Mouse (Mus musculus) megakaryocyte-erythroid progenitor cell, adult 5-6 weeks (primary cell): ENCODE results near the gene Ddx47. TPM values are rescaled to one million over a fixed set of nuclear protein-coding genes. Genes with fewer than 3 reads are reported as not detected.

Experiments used
- ATAC-seq: replicated peaks from 2 replicates; pipeline ENCODE4 v1.8.0; 2016; ENCODE audit warnings: mild to moderate bottlenecking, inconsistent platforms; ENCODE audit not compliant: severe bottlenecking, poor library complexity, low FRiP score, low TSS enrichment
- total RNA-seq, 2 experiments: library from RNA; stranded (forward) in 1 of 2; stranded (reverse) in 1 of 2; fragments of 200-1000, 215-1000 nt in 1 of 2; fragments of >200 nt in 1 of 2; fragmentation: Nextera tagmentation in 1 of 2; gene quantifications; 2 replicates each; pipeline ENCODE4 v1.2.3; 2014 to 2017

Gene Ddx47
- total RNA-seq (2014; fragmentation: Nextera tagmentation): 87.5 and 108 TPM in 2 replicates
- 135 and 173 TPM in 2 replicates for total RNA-seq (2017)

- peak; percentile 95 for ATAC-seq
These were observed at the start of gene Ddx47 for GRCm38 (mm10) chr6:135011048-135011733. Gene Ddx47 (plus strand): TSS chr6:135011612.

DNA sequence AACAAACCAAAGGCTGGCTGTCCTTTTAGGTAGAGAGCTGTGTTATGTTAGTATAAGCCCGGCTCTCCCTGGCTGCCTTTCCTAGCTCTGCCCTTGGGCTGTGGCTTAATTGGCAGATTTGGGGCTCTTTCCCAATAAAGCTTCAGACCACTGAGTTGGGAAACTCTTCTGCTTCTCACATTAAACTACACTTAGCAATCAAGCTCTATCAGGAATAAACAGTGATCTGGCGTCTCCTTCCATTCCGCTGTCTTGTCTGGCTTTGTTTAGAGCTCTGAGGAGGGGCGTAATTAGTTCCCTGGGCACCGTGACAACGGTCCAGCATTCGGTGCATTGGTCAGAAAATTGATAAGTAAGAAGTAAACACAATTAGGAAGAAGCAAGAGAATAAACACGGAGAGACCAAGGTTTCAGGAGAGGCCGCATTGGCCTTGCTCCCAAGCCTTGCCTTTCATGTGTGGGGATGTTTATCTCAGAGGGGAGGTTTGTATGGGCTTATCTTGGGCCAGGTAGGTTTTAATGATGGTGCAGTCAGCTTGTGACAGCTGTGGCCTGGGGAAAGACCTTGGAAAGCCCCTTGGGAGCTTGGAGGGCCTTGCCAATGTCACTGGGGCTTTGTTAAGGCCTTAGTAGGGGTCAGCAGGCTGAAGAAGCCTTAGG lies 49.4 kb upstream of the Ddx47 start:
- no peak for ATAC-seq

DNA sequence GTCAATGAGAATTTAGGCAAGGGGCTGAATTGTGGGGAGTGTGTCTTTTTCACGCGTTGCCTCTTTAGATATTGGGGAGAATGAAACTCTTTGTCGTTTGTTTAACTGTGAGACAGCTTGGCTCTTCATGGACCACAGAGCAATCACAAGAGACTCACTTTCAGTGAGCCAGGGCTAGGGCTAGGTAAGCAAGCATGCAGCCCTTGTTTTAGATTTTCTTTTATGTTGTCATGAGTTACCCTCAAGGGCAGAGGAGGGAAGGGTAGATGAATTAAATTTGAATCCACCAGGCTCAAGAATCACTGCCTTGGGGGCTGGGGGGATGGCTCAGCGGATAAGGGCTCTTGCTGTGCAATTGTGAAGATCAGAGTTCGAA lies 48.9 kb upstream of the Ddx47 start:
- ATAC-seq: no peak

GRCm38 (mm10) chr6:134963910-134964309 lies 47.5 kb upstream of the Ddx47 start:
- ATAC-seq: no peak

DNA sequence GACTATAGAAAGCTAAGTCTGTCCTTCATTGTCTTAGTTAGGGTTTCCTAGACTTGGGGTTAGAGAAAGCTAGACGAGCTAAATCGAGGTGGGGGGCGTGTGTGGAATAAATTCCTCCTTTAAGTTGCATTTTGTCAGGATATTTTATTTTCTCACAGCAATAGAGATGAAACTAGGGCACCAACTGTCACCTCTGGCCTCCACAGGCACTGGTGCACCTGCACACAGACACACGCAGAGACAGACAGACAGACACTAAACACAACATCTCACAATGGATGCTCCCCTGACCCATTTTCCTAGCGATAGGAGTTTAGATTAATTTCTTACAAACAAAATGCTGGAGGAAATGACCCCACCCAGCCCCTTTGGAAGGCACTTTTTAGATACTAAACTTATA lies 44.7 kb upstream of the Ddx47 start:
- no peak for ATAC-seq

DNA sequence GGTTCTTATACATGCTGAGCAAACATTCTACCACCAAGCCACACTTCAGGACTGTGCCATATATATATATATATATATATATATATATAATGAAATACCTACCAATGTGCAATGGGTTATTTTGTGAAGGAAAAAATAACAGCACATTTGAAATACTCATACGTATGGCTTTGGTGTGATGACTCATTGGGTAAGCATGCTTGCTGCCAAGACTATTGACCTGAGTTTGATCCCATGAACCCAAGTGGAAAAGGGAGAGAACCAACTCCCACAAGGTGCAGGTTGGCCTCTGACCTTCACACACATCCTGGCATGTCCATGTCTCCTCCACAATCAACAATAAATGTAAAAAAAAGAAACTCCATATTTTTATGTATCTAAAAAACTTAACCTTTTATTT lies 43.1 kb upstream of the Ddx47 start:
- ATAC-seq: no peak

DNA sequence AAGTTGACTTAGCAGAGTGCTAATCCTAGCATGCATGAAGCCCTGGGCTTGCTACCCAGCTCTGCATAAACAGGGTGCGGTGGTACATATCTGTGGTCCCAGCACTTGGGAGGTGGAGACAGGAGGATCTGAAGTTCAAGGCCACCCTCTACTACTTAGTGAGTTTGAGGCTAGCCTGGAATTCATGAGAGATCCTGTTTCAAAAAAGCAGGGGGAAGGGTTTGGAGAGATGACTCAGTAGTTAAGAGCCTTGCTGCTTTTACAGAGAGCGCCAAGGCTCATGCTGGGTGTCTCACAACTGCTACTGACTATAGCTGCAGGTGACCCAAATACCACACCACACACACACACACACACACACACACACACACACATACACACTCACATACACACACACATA lies 41.9 kb upstream of the Ddx47 start:
- ATAC-seq: no peak

DNA sequence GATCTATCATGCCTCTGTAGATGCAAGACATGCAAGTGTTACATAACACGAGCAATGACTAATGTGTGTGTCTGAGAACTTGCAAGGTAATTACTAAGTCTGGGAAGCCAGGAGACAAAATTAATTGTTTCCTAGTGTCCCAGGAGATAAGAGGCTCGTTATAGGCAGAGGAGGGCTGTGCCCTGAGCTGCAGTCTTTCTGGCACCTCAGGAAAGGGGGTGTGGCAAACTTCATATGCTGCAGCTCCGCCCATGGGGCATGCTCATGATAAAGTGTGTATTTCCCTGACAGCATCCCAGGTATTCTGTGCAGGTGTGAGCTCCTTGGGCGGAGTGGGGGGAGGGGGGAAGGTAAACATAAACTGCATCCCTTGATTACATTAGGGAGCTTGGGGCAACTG lies 39.3 kb upstream of the Ddx47 start:
- ATAC-seq: peak; percentile 95

DNA sequence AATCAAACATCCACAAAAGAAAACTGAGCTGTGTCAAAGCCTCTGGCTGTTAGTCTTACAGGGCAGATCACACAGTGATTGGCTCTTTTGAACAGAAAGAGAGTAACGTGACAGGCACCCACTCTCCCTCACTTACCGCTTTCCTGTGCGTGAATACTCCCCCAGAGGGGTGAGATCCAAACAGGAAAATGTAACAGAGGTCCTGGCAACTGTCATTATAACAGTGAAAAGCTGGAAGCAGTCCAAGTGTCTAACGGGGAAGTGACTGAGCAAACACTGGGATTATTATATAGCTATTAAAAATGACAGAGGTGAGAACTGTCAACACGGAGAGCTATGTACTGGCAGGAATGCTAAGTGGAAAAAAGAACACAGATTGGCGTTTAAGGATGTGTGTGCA lies 34.8 kb upstream of the Ddx47 start:
- no peak for ATAC-seq

- 0 out of 2 replicates have a peak, but pooled peaks have one; percentile 24 for ATAC-seq
These were observed 30.0 kb upstream of the Ddx47 start, which contains the start of gene Apold1 for GRCm38 (mm10) chr6:134981231-134982062. Gene Apold1 (plus strand): TSS chr6:134981718.

- peak; percentile 67 for ATAC-seq
These were observed 27.7 kb upstream of the Ddx47 start for GRCm38 (mm10) chr6:134983529-134984370.

- peak; percentile 89 for ATAC-seq
These were observed 26.7 kb upstream of the Ddx47 start for GRCm38 (mm10) chr6:134984748-134985147.

DNA sequence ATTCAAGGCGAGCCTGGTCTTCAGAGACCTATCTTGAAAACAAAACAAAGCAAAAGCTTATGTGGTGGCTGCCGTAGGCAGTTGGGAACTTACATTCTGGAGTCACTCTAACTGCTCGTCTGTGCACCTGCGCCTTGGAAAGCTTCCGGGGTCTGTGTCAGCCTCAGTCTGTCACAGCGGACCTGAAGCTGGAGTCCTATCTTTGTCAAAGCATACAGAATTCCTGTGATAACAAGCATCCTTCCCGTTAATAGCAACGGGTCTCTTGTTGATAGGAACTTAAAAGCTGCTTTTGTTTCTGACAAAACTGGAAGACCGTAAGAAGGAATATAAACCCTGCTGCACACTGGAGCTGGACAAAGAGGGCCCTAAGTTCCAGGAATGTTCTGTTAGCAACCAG lies 23.0 kb upstream of the Ddx47 start:
- no peak for ATAC-seq

- ATAC-seq: no peak
These were observed 20.7 kb upstream of the Ddx47 start for GRCm38 (mm10) chr6:134990674-134991073.

DNA sequence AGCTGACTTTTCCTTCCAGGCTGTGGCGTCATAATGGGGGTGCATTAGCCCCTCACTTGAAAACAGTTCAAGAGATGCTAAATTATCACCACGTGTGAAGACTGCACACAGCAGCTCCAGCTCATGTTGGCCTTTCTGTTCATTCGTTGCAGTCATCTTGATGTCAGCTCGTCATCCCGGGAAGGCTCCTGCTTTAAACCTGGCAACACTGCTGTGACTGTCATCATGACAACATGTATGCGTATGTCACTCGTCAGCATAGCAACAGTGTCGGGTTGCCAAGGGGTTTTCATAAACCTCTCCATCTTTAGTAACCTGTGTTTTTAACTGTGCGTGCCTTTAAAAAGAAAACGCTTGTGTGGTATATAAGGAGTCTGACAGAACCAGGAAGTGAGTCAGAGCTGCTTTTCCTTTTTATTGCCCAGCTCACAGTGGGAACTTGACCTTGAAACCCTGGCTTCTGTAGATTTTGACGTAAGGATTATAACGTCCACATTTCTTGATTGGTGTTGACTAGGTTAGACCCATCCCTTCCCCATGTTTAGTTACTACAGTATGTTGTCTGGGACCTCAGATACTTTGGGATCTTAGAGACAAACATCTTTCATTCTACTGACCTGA lies 17.3 kb upstream of the Ddx47 start:
- ATAC-seq: no peak

DNA sequence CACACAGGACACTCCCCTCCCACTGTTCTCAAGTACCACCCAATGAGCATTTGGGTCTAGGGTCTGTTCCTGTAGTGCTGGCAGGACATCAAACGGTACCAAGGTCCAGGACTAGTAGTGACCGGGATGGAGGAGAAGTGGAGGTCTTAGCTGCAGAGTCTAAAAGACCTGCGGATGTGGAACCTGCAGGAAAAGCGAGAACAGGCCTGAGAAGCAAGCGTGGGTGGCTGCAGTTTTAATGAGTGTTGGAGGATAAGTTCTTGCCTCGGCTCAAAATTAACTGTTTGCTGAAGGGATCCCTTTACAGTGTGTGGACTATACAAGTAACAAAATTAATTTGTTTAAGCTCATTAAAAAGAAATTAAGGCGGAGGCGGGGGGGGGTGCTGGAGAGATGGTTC lies 16.4 kb upstream of the Ddx47 start:
- no peak for ATAC-seq

- no peak for ATAC-seq
These were observed 14.5 kb upstream of the Ddx47 start for GRCm38 (mm10) chr6:134996918-134997317.

GRCm38 (mm10) chr6:134998076-134998475 lies 13.3 kb upstream of the Ddx47 start:
- no peak for ATAC-seq

DNA sequence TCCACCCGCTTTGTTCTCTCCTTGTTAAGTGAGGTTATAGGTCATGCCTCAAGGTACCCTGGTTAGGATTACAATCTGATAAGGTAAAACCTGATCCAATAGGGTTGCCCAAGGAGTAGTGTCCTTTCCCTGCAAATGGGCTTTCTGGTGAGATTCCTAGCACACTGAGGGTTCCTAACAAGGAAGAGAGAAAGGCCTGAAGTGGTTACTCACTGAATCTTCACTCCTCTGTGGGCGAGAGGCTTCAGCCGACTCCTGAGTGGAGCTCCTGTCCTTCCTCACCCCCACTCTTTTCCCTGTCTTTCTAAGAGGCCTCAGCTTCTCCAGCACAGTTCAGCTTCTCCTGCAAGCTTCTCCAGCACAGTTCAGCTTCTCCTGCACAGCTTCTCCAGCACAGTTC lies 12.6 kb upstream of the Ddx47 start:
- ATAC-seq: no peak
